Mouse (Mus musculus) adrenal gland, adult 8-10 months (tissue): ENCODE results near the gene Ttc19. TPM values are rescaled to one million over a fixed set of nuclear protein-coding genes. Genes with fewer than 3 reads are reported as not detected.
"Not testable (repeated sequence)": the region's sequence is repeated elsewhere in the genome, so short reads cannot be mapped to it uniquely, and the experiment has no call there.

Experiments
- DNase-seq: peaks from one replicate; pipeline ENCODE4 v3.0.0; 2022
- total RNA-seq, 4 experiments: library from RNA; stranded (reverse); gene quantifications; 2 replicates each; pipeline ENCODE4 v1.2.4; 2022

Gene Ttc19
- total RNA-seq, 4 experiments from 2014 or later = 23.7 to 26.7 (median 25.8) TPM

DNA sequence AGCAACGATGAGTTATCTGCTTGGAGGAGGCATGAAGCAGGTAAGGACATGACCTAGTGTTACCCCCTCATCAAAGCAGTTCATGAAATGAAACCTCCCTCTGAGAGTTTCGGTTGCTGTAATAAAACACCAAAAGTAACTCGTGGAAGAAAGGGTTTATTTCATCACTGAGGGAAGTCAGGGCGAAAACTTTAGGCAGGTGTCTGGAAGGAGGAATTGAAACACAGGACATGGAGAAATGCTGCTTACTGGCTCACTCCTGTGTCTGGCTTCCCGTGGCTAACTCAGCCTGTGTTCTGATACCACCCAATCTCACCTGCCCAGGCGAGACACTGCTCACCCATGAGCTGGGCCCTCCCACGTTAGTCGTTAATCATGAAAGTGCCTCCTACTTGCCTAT lies 3.7 kb downstream of the Ttc19 start:
- DNase-seq = no peak

DNA sequence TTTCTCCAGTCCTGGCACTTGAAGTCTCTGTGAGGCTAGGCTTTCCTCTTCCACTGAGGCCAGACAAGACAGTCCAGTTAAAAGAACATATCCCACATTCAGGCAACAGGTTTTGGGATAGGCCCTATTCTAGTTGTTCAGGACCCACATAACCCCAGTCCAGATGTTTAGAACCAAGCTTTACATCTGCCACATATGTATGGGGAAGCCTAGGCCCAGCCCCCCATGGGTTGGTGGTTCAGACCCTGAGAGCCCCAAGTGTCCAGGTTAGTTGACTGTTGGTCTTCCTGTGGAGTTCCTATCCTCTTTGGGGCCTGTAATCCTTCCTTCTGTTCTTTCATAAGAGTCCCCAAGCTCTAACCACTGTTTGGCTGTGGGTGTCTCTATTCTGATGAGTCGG lies 6.4 kb downstream of the Ttc19 start:
- no peak for DNase-seq

DNA sequence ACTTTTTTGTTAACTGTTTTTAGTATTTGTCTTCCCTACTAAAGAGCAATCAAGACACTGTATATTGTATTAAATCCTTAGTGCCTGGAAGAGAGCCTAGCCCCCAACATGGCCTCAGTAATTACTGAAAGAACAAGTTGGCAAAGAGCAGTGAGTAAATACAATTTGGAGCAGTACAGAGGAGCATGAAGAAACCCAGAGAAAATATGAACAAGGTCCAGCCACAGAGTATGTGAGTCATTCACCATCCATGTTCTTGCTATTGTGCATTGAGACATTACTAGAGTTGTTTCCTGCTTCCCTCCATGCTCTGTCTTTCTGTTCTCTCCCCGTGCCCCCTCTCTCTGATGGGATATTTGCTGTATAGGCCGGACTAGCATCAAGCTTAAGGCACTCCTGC lies 12.8 kb downstream of the Ttc19 start:
- no peak for DNase-seq

DNA sequence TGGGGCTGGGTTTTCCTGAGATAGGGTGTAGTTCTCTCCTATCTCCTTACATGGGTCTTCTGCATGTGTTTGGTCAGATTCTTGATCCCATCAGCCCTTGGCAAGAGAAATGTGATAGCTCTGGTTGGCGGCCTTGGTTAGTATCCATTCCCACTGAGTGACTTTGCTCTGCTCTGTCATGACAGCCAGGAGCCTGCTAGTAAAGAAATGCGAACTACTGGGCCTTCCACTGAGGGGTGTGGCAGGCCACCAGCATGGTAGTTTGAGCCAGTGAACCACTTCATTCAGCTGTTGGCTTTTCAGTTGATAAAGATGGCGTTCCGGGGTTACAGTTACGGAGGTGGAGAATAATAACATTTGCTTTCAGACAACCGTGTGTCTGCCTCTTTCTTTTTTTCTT lies 17.6 kb downstream of the Ttc19 start:
- no peak for DNase-seq

DNA sequence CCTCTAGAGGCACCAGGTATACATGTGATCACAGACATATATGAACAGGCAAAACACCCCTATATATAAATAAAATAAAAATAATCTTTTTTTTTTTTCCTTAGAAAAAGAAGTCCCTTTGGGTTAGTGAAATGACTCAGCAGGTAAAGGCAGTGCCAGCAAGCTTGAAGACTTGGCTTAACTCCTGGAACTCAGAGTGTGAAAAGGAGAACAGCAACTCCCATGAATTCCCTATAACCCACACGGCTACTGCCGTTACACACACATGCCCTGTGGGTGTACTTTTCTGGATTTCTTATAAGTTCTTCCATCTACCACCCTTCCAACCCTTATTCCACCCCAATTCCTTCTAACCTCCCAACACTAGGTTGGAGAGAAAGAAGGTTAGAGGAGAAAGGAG lies 24.6 kb downstream of the Ttc19 start:
- no peak for DNase-seq

DNA sequence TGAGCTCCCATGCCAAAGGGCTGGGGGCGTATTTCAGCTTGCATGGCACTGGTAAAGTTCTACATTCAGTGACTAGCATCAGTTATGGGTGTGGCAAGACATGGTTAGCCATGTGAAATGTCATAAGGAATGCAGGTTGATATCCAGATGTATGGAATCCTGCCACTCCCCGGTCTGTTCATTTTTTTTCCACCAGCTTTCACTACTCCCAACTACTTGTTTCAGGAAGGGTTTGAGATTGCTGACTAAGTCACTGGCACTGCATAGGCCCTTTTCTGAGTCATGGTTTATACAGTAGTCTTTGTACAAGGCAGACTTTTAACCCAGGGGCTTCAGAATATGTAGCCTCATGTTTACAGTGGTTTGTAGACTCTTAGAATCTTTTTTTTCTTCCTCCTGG lies 28.0 kb downstream of the Ttc19 start:
- no peak for DNase-seq

DNA sequence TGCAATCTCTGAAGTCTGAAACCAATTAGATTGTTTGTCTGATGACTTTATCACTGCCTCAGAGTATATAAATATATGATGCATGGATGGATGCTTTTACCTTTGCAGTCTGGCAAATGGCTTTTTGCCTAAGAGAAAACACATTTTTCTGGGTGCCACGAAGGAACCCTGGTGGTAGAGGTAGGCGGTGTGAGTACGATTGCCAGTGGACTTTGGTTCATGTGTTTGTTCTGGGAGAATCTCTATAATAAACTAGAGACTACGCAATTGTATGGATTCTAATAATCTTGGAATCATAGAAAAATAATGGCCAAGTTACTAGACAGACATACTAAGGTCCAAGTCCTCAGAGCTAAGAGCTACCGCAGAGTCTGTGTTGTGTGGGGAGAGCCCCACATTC lies 33.7 kb downstream of the Ttc19 start:
- DNase-seq = no peak

DNA sequence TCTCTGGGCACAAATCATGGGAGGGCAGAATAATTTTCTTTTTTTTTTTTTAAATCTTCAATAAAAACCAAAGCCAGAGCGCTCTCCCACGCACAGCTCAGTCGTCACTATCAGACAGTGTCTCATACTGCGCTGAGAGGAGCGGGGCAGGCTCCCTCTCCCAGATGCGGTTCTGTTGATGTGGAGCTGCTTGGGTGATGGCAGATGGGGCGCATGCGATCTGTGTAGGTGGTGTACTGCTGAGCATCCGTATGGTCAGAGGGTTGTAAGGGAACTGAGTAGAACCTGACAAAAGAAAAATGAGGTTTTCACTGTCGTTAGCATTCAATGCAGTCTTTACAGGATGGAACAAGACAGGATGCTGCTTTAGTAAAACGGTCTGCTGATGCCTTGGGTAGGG lies 36.5 kb downstream of the Ttc19 start:
- no peak for DNase-seq

DNA sequence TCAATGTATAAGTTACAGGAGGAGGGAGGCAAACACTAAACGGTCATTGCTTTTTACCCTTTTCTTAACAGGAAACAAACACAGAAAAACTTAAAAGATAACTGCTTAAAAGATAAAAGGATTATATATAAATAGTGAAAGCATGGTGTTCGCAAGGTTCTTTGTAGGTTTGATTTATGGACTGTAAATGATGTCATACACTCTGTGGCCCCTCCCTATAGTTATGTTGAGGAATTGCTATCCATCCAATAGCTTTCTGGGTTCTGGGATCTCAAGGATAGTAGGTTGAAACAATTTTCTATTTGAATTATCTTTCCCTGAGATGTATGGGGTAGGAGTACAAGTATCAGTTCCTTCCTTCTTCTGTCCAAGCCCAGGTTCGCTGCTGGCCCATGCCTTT lies 38.8 kb downstream of the Ttc19 start:
- no peak for DNase-seq

DNA sequence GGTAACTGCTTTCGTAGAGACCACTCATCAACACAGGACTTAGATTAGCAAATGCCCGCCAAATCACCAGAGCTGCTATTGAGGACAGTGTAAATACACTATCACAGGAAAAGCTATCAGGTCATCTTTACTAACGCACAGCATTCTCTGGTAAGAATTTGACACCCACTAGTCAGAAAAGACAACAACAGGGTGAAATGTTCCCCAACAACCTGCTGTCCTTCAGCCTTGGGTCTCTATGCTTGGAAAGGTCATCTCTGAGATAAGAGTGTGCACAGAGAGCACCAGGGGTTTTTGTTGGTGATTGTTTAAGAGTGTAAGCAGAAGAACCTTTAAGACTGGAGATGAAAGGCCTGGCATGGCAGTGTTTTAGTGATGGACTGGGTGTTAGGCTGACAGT lies 42.4 kb downstream of the Ttc19 start:
- no peak for DNase-seq

DNA sequence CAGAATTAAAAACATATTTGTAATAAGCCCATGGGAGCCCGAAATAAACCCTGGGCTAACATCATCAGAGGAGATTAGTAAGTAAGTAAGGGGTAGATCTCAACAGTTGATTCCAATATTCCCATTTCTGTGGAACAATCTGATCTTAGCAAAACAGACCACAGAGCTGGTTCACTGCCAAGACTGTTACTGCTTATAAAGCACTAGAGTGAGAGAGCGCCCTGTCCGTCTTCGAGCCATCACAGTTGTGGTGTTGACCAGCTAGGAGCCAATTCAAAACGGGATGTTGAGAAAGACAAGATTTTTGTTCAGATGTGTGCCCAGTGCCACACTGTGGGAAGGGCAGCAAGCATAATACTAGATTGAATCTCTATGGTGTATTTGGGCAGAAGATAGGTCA lies 49.9 kb downstream of the Ttc19 start:
- no peak for DNase-seq

DNA sequence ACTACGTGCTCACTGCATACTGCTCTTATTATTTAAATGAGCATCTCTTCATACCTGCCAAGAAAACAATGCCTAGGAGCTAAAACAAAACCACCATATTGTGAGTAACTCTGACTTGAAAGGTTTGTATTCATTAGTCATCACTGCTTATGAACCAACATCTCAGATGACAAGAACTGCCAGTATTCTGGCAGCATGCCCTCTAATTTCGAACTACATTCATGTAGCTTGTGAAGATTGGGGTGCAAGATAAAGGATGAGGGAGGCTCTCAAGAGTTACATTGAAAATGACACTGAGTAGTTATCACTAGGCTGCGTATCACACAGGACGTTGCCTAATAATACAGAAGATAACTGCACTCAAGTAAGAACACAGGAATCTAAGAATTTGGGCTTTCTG lies 51.0 kb downstream of the Ttc19 start:
- peak; percentile 12 for DNase-seq

DNA sequence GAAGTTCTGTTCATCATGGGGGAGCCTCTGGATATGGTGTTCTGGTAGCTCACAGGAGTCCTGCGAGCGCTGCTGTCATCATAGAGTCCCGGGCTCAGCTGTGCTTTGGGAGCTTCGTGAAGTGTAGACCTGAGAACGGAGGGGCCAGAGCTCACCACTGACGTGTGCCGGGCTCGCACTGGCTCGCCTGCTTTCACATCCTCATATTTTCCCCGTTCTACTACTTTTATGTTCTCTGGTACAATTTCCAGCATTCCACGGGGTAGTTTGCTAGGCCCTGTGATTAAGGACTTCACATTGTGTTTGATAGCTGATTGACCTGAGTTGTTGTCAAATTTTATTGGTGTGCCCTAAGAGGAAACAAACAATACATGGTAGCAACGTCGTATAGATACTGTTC lies 61.7 kb downstream of the Ttc19 start:
- no peak for DNase-seq

DNA sequence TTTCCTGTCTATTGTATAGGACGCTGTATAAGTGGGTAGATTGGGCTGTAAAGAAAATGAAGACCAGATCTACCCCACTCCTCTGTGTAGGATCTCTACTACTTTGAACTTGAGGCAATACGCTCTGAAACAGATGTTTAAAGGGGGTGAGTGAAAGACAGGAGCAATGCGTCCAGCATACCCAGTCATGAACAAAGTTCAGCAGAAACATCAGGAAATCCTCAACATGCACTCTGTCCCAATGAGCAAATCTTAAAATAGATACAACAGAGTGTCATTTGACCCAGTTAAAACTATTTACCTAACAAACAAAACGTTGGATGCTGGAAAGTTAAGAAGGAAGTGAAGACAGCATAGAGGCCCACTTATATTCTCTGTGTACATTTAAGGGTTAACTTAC lies 70.7 kb downstream of the Ttc19 start:
- no peak for DNase-seq

DNA sequence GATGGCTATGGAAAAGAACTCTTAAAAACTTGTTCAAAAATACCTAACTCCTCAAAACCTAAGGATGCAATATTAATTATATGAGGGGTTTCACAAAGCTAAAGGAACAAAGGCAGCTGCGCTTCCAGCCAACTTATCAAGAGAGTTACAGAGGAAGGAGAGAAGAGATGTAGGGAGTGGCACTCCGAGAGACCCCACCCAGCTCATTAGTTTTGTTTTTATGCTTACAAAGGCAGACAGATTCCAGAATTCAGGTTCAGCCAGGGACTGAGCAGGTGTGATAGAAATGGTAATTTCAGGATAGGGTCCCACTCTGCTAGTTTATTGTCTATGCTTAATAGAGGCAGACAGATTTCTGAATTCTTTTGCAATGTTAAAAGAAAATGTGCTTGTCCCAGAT lies 73.9 kb downstream of the Ttc19 start:
- DNase-seq = no peak

DNA sequence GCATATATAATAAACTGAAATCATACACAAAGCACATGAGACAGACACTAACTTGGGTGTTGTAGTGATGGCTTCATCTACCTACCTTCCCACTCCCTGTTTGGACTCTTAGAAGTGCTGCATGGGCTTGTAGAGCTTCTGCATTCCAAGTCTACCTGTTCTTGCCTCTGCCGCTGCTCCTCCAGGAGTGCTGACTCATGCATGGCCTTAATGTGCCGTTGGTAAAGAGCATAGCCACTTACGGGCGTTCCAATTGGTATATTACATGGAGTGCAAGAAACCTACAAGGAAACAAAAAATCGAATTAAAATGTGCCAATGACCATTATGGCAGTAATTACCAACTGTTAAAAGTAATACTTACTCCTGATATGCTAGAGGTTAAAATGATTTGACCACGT lies 85.6 kb downstream of the Ttc19 start:
- no peak for DNase-seq

DNA sequence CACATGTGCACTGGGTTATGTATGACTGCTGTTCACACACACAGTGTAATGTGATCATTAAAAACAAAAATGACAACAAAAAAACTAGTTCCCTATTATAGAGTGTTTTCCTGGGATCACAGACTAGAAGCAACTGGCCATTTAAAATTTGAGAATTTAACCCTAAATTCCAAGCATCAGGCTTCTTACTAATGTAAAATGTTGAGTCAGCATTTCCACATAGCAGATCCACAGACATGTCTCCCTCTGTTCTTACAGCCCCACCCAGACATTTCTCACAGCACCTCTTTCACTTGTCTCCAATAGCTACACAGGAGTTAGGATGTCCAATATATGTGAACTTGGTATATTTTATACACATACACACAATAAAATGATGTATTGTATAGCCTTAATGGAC lies 88.7 kb downstream of the Ttc19 start:
- DNase-seq = no peak

DNA sequence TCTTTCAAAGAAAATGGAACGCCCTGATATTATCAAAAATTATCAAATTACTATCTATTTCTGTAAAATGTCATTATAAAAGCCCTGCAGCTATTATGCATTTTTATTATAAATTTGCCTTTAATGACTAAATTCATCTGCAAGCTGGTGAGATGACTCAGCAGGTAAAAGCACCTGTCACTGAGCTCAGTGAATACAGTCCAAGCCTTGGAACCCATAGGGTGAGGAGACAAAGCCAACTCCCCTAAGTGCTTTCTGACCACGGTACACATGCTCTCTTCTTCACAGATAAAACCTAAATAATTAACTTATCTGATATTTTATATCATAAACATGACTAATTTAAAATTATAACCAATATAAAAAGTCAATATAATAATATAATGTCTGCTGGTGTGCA lies 90.5 kb downstream of the Ttc19 start:
- no peak for DNase-seq

DNA sequence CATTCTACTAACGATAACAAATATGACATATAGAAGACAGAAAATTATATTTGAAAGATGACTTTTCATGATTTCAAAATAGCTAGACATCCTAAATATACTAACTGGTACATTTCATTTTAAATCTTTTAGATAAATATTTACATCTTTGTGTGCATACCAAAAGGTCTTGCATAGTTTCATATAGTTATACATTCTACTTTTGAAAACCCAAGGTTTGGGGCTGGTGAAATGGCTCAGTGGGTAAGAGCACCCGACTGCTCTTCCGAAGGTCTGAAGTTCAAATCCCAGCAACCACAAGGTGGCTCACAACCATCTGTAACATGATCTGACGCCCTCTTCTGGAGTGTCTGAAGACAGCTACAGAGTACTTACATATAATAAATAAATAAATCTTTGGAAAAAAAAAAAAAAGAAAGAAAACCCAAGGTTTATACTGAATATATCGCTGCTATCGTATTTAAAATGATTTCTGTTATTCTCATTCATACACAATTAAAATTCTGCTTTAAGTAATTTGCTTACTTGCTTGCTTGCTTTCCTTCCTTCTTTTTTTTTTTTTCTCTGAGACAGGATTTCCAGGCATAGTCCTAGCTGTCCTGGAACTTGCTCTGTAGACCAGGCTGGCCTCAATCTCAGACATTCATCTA lies 96.1 kb downstream of the Ttc19 start:
- DNase-seq = not testable (repeated sequence)

Other genes starting within 250 kb of the Ttc19 start
- gene Adora2b, start 32.5 kb upstream of the Ttc19 start, total RNA-seq = 1 to 10 TPM; 1.0 to 2.8 (median 1.2) TPM
- 10 to 100 TPM; 12.1 to 19.5 (median 16.7) TPM for gene Zswim7, start 98 bp upstream of the Ttc19 start, total RNA-seq
- gene Pigl, start 177.0 kb downstream of the Ttc19 start, total RNA-seq = 10 to 100 TPM; 10.2 to 10.9 (median 10.7) TPM
- gene Ncor1, start 177.1 kb downstream of the Ttc19 start, total RNA-seq = 100 to 1,000 TPM; 177 to 269 (median 227) TPM